Mouse (Mus musculus): Measurements from ENCODE around the gene Olfr724.
"Not testable (repeated sequence)": the region's sequence is repeated elsewhere in the genome, so short reads cannot be mapped to it uniquely, and the experiment has no call there.

The Olfr724 gene

GRCm38 (mm10) chr14:49963174-49963573 is at the start of gene Olfr724:
Olfr724 (minus strand) TSS chr14:49963274.
- DNase-seq: not testable (repeated sequence)

GRCm38 (mm10) chr14:49955890-49956289 is 7.2 kb downstream of the Olfr724 start:
- DNase-seq: no peak

- DNase-seq: not testable (repeated sequence)
Observed at GRCm38 (mm10) chr14:49931687-49932086, 31.4 kb downstream of the Olfr724 start, which contains the start of gene Olfr723. Olfr723 (minus strand) TSS chr14:49931787.

Data from lung, adult 18-20 months (tissue).